Comparison of ENCODE assay signal across 10 mouse cellular contexts in genomic region chr15:103216052-103216451, GRCm38 (mm10). TPM values are rescaled to one million over a fixed set of nuclear protein-coding genes. Genes with fewer than 3 reads are reported as not detected.
DNase-seq lines count a peak whose midpoint lies in the region; ATAC-seq and TF ChIP-seq lines count a peak whose summit lies in the region.
"Had no signal": no experiment of that assay in that cellular context is flagged by ENCODE, and none has a peak within 500 bp of the region (broad histone marks: within the 10 kb centered on the region; RNA-seq: fewer than 3 reads in every experiment).

No protein-coding gene starts in this region.

- H3K4me2 ChIP-seq in heart, postnatal 0 days (ENCODE audit: low read depth, low read length), result peak overlapping the region; percentile 60

- no peaks in the 10 kb centered on the region for H3K27me3 ChIP-seq in heart, embryonic 10.5 days (ENCODE audit: insufficient read depth, poor library complexity, severe bottlenecking)
- no peaks in the 10 kb centered on the region for H3K27me3 ChIP-seq in heart, postnatal 0 days (ENCODE audit: control insufficient read depth, insufficient read depth, low read length)
- H3K27me3 ChIP-seq in midbrain, embryonic 10.5 days (ENCODE audit: low read depth, poor library complexity, severe bottlenecking), result no peaks in the 10 kb centered on the region

- no peak for ATAC-seq in heart, postnatal 0 days (ENCODE audit: insufficient read depth, low read depth)

- intact Hi-C loops in heart, postnatal 14 days (cut with DNase I), result no loop called here

- TF ChIP-seq EP300 in heart, postnatal 0 days (IDR thresholded peaks at IDR 0.05; ENCODE audit: low read depth), result no peak

- peaks cover 22% of the 10 kb centered on the region for H3K36me3 ChIP-seq in heart, embryonic 10.5 days
- H3K36me3 ChIP-seq in heart, postnatal 0 days (replicated peaks; ENCODE audit: control insufficient read depth, insufficient read depth, low read length), result peaks cover 20% of the 10 kb centered on the region
- H3K36me3 ChIP-seq in midbrain, embryonic 10.5 days, result peaks cover 40% of the 10 kb centered on the region

- no peak overlapping the region for H3K9ac ChIP-seq in heart, postnatal 0 days (replicated peaks; ENCODE audit: low read depth, low read length)

- H3K9me3 ChIP-seq in heart, embryonic 10.5 days, result no peaks in the 10 kb centered on the region
- H3K9me3 ChIP-seq in heart, postnatal 0 days (replicated peaks; ENCODE audit: control insufficient read depth, low read length), result no peaks in the 10 kb centered on the region
- H3K9me3 ChIP-seq in midbrain, embryonic 10.5 days (replicated peaks), result no peaks in the 10 kb centered on the region

- peak overlapping the region; percentile 54 for H3K4me3 ChIP-seq in heart, embryonic 10.5 days
- no peak overlapping the region; the same call in 1 of the 2 replicates for H3K4me3 ChIP-seq in heart, postnatal 0 days (ENCODE audit: low read depth, low read length)
- peak overlapping the region; percentile 51 for H3K4me3 ChIP-seq in midbrain, embryonic 10.5 days

- no peak for DNase-seq in heart, embryonic 10.5 days (ENCODE audit: low spot score)
- no peak for DNase-seq in heart, postnatal 14 days
- peak; percentile 64 for DNase-seq in ES-CJ7 (ENCODE audit: low read depth, low spot score)
- no peak for DNase-seq in heart, postnatal 0 days (ENCODE audit: low spot score)
- DNase-seq in midbrain, embryonic 10.5 days (ENCODE audit: low spot score), result no peak
- DNase-seq in ovary, postnatal 36 days (ENCODE audit: low spot score), result no peak
- DNase-seq in cerebellum, adult 9-10 months, result no peak
- no peak for DNase-seq in left cerebral cortex, adult 18-20 months (ENCODE audit: low spot score in 2 of 2)
- DNase-seq: cerebellum, adult 11-12 months; layer of hippocampus, adult 9-11 months had no signal

- H3K4me1 ChIP-seq in heart, embryonic 10.5 days, result peaks cover 35% of the 10 kb centered on the region
- peaks cover 20% of the 10 kb centered on the region for H3K4me1 ChIP-seq in heart, postnatal 0 days (ENCODE audit: control insufficient read depth, insufficient read depth)
- peaks cover 56% of the 10 kb centered on the region for H3K4me1 ChIP-seq in midbrain, embryonic 10.5 days

- TF ChIP-seq CTCF in heart, postnatal 0 days (IDR thresholded peaks at IDR 0.05; ENCODE audit: low read depth), result no peak

- WGBS in heart, embryonic 10.5 days, result 24% methylated on average over 2 of the region's 2 CpGs
- 56% methylated on average over 2 of the region's 2 CpGs for WGBS in heart, postnatal 0 days
- 17% methylated on average over 2 of the region's 2 CpGs for WGBS in midbrain, embryonic 10.5 days

- H3K27ac ChIP-seq in heart, embryonic 10.5 days, result peak overlapping the region; percentile 89
- peak overlapping the region; percentile 89 for H3K27ac ChIP-seq in heart, postnatal 0 days (ENCODE audit: low read depth)
- H3K27ac ChIP-seq in midbrain, embryonic 10.5 days (replicated peaks), result peak overlapping the region; percentile 92

RNA-seq across cellular contexts. Expression of gene Cbx5, which starts 23.6 kb away (rescaled TPM):
- polyA plus RNA-seq in heart, embryonic 10.5 days (2016; fragmentation: Nextera tagmentation; extraction: Ambion mirVana), result 152 and 154 TPM in 2 replicates
- total RNA-seq in heart, postnatal 14 days (2021), result 10 to 100 TPM; 54.6 to 65.4 TPM
- total RNA-seq in heart, postnatal 0 days (2014; rRNA removed; ENCODE audit: low replicate concordance), result 54.1 and 81.6 TPM in 2 replicates
- 41.5 and 42.1 TPM in 2 replicates for polyA plus RNA-seq in heart, postnatal 0 days (2015; fragmentation: Nextera tagmentation; extraction: Ambion mirVana)
- 194 and 206 TPM in 2 replicates for polyA plus RNA-seq in midbrain, embryonic 10.5 days (2016; fragmentation: Nextera tagmentation; extraction: Ambion mirVana)
- total RNA-seq in left cerebral cortex, adult 18-20 months (2021), result 100 to 1,000 TPM; 181 to 182 TPM

RNA-seq across cellular contexts. Expression of gene Hnrnpa1, which starts 24.2 kb away (rescaled TPM):
- polyA plus RNA-seq in heart, embryonic 10.5 days (2016; fragmentation: Nextera tagmentation; extraction: Ambion mirVana), result 682 and 901 TPM in 2 replicates
- total RNA-seq in heart, postnatal 14 days (2021), result 100 to 1,000 TPM; 174 to 180 TPM
- total RNA-seq in heart, postnatal 0 days (2014; rRNA removed; ENCODE audit: low replicate concordance), result 37.0 and 88.5 TPM in 2 replicates
- 260 and 284 TPM in 2 replicates for polyA plus RNA-seq in heart, postnatal 0 days (2015; fragmentation: Nextera tagmentation; extraction: Ambion mirVana)
- 1,542 and 1,692 TPM in 2 replicates for polyA plus RNA-seq in midbrain, embryonic 10.5 days (2016; fragmentation: Nextera tagmentation; extraction: Ambion mirVana)
- total RNA-seq in left cerebral cortex, adult 18-20 months (2021), result 100 to 1,000 TPM; 232 to 268 TPM

RNA-seq across cellular contexts. Expression of gene Nfe2, which starts 42.2 kb away (rescaled TPM):
- polyA plus RNA-seq in heart, embryonic 10.5 days (2016; fragmentation: Nextera tagmentation; extraction: Ambion mirVana), result 15.2 and 19.4 TPM in 2 replicates
- under 1 TPM; 0.60 to 0.83 TPM for total RNA-seq in heart, postnatal 14 days (2021)
- 1.9 and 2.5 TPM in 2 replicates for total RNA-seq in heart, postnatal 0 days (2014; rRNA removed; ENCODE audit: low replicate concordance)
- 0.93 and 1.2 TPM in 2 replicates for polyA plus RNA-seq in heart, postnatal 0 days (2015; fragmentation: Nextera tagmentation; extraction: Ambion mirVana)
- 5.6 and 6.4 TPM in 2 replicates for polyA plus RNA-seq in midbrain, embryonic 10.5 days (2016; fragmentation: Nextera tagmentation; extraction: Ambion mirVana)
- total RNA-seq in left cerebral cortex, adult 18-20 months (2021), result under 1 TPM in 1 of 2 experiments, not detected in 1; 0.40 TPM

RNA-seq across cellular contexts. Expression of gene Smug1, which starts 49.2 kb away (rescaled TPM):
- polyA plus RNA-seq in heart, embryonic 10.5 days (2016; fragmentation: Nextera tagmentation; extraction: Ambion mirVana), result 16.2 and 19.5 TPM in 2 replicates
- total RNA-seq in heart, postnatal 14 days (2021), result 10 to 100 TPM; 13.5 to 14.0 TPM
- total RNA-seq in heart, postnatal 0 days (2014; rRNA removed; ENCODE audit: low replicate concordance), result 15.7 and 18.2 TPM in 2 replicates
- 10.0 and 10.1 TPM in 2 replicates for polyA plus RNA-seq in heart, postnatal 0 days (2015; fragmentation: Nextera tagmentation; extraction: Ambion mirVana)
- polyA plus RNA-seq in midbrain, embryonic 10.5 days (2016; fragmentation: Nextera tagmentation; extraction: Ambion mirVana), result 24.6 and 26.4 TPM in 2 replicates
- total RNA-seq in left cerebral cortex, adult 18-20 months (2021), result 10 to 100 TPM; 21.8 to 22.6 TPM

RNA-seq across cellular contexts. Expression of gene Copz1, which starts 56.5 kb away (rescaled TPM):
- polyA plus RNA-seq in heart, embryonic 10.5 days (2016; fragmentation: Nextera tagmentation; extraction: Ambion mirVana), result 220 and 264 TPM in 2 replicates
- 10 to 100 TPM; 58.9 to 63.6 TPM for total RNA-seq in heart, postnatal 14 days (2021)
- 109 and 117 TPM in 2 replicates for total RNA-seq in heart, postnatal 0 days (2014; rRNA removed; ENCODE audit: low replicate concordance)
- 124 TPM in 2 replicates for polyA plus RNA-seq in heart, postnatal 0 days (2015; fragmentation: Nextera tagmentation; extraction: Ambion mirVana)
- 288 and 291 TPM in 2 replicates for polyA plus RNA-seq in midbrain, embryonic 10.5 days (2016; fragmentation: Nextera tagmentation; extraction: Ambion mirVana)
- total RNA-seq in left cerebral cortex, adult 18-20 months (2021), result 10 to 100 TPM; 93.5 to 97.5 TPM
